Mouse (Mus musculus): ENCODE data around the gene 9330182L06Rik. TPM values are rescaled to one million over a fixed set of nuclear protein-coding genes. Genes with fewer than 3 reads are reported as not detected.

The 9330182L06Rik gene
- polyA plus RNA-seq, 1 experiment from 2014 or later, result 7.2 TPM

GRCm38 (mm10) chr5:9446146-9446545, 180.2 kb downstream of the 9330182L06Rik start:
- Histone ChIP-seq H3K9ac (replicated peaks) (no peak overlapping the region), H3K9me3 (no peaks in the 10 kb centered on the region), H3K4me2 (replicated peaks) (no peak overlapping the region), H3K27ac (replicated peaks) (no peak overlapping the region), H3K4me1 (no peaks in the 10 kb centered on the region), H3K4me3 (no peak overlapping the region), H3K36me3 (no peaks in the 10 kb centered on the region), H3K27me3 (no peaks in the 10 kb centered on the region)
- ATAC-seq (ENCODE audit: low FRiP score, low read depth), result no peak
- 22% methylated on average over 1 of the region's 1 CpGs for WGBS

GRCm38 (mm10) chr5:9448931-9449330, 183.0 kb downstream of the 9330182L06Rik start:
- H3K9me3 ChIP-seq, result no peaks in the 10 kb centered on the region
- no peak overlapping the region for H3K4me2 ChIP-seq (replicated peaks)
- WGBS, result 88% methylated on average over 6 of the region's 6 CpGs
- no peak overlapping the region for H3K27ac ChIP-seq (replicated peaks)
- no peaks in the 10 kb centered on the region for H3K27me3 ChIP-seq
- H3K4me1 ChIP-seq, result no peaks in the 10 kb centered on the region
- no peak for ATAC-seq (ENCODE audit: low FRiP score, low read depth)
- H3K9ac ChIP-seq (replicated peaks), result no peak overlapping the region
- no peaks in the 10 kb centered on the region for H3K36me3 ChIP-seq
- no peak overlapping the region for H3K4me3 ChIP-seq

GRCm38 (mm10) chr5:9449570-9449969, 183.7 kb downstream of the 9330182L06Rik start:
- no peak overlapping the region for H3K9ac ChIP-seq (replicated peaks)
- no peak overlapping the region for H3K27ac ChIP-seq (replicated peaks)
- no peak overlapping the region for H3K4me2 ChIP-seq (replicated peaks)
- H3K27me3 ChIP-seq, result no peaks in the 10 kb centered on the region
- ATAC-seq (ENCODE audit: low FRiP score, low read depth), result no peak
- 51% methylated on average over 5 of the region's 5 CpGs for WGBS
- H3K4me3 ChIP-seq, result no peak overlapping the region
- H3K9me3 ChIP-seq, result no peaks in the 10 kb centered on the region
- no peaks in the 10 kb centered on the region for H3K4me1 ChIP-seq
- H3K36me3 ChIP-seq, result no peaks in the 10 kb centered on the region

GRCm38 (mm10) chr5:9453298-9453697, 187.4 kb downstream of the 9330182L06Rik start:
- no peaks in the 10 kb centered on the region for H3K9me3 ChIP-seq
- ATAC-seq (ENCODE audit: low FRiP score, low read depth), result no peak
- 95% methylated on average over 2 of the region's 2 CpGs for WGBS
- no peaks in the 10 kb centered on the region for H3K27me3 ChIP-seq
- H3K9ac ChIP-seq (replicated peaks), result no peak overlapping the region
- no peaks in the 10 kb centered on the region for H3K4me1 ChIP-seq
- H3K36me3 ChIP-seq, result no peaks in the 10 kb centered on the region
- no peak overlapping the region for H3K27ac ChIP-seq (replicated peaks)
- H3K4me2 ChIP-seq (replicated peaks), result no peak overlapping the region
- H3K4me3 ChIP-seq, result no peak overlapping the region

GRCm38 (mm10) chr5:9477587-9477986, 211.7 kb downstream of the 9330182L06Rik start:
- 87% methylated on average over 3 of the region's 3 CpGs for WGBS
- Histone ChIP-seq H3K4me2 (replicated peaks) (no peak overlapping the region), H3K4me1 (no peaks in the 10 kb centered on the region), H3K36me3 (no peaks in the 10 kb centered on the region), H3K4me3 (no peak overlapping the region), H3K9me3 (no peaks in the 10 kb centered on the region), H3K9ac (replicated peaks) (no peak overlapping the region), H3K27me3 (no peaks in the 10 kb centered on the region), H3K27ac (replicated peaks) (no peak overlapping the region)
- ATAC-seq (ENCODE audit: low FRiP score, low read depth), result no peak

GRCm38 (mm10) chr5:9495456-9495855, 229.5 kb downstream of the 9330182L06Rik start:
- WGBS, result 13% methylated on average over 5 of the region's 5 CpGs
- no peaks in the 10 kb centered on the region for H3K27me3 ChIP-seq
- no peaks in the 10 kb centered on the region for H3K36me3 ChIP-seq
- H3K4me2 ChIP-seq (replicated peaks), result no peak overlapping the region
- H3K4me3 ChIP-seq, result no peak overlapping the region
- no peak overlapping the region for H3K9ac ChIP-seq (replicated peaks)
- no peaks in the 10 kb centered on the region for H3K4me1 ChIP-seq
- H3K9me3 ChIP-seq, result no peaks in the 10 kb centered on the region
- no peak overlapping the region for H3K27ac ChIP-seq (replicated peaks)
- no peak for ATAC-seq (ENCODE audit: low FRiP score, low read depth)

- Histone ChIP-seq H3K27ac (replicated peaks) (no peak overlapping the region), H3K36me3 (no peaks in the 10 kb centered on the region), H3K4me2 (replicated peaks) (no peak overlapping the region), H3K9me3 (no peaks in the 10 kb centered on the region), H3K27me3 (no peaks in the 10 kb centered on the region), H3K4me3 (no peak overlapping the region), H3K4me1 (no peaks in the 10 kb centered on the region), H3K9ac (replicated peaks) (no peak overlapping the region)
- no peak for ATAC-seq (ENCODE audit: low FRiP score, low read depth)
- 55% methylated on average over 4 of the region's 4 CpGs for WGBS
Observed at GRCm38 (mm10) chr5:9497235-9497634, 231.3 kb downstream of the 9330182L06Rik start.

- no peak for ATAC-seq (ENCODE audit: low FRiP score, low read depth)
- no peak overlapping the region for H3K9ac ChIP-seq (replicated peaks)
- no peaks in the 10 kb centered on the region for H3K27me3 ChIP-seq
- 91% methylated on average over 1 of the region's 1 CpGs for WGBS
- H3K27ac ChIP-seq (replicated peaks), result no peak overlapping the region
- H3K9me3 ChIP-seq, result no peaks in the 10 kb centered on the region
- H3K36me3 ChIP-seq, result no peaks in the 10 kb centered on the region
- H3K4me3 ChIP-seq, result no peak overlapping the region
- no peaks in the 10 kb centered on the region for H3K4me1 ChIP-seq
- H3K4me2 ChIP-seq (replicated peaks), result no peak overlapping the region
Observed at GRCm38 (mm10) chr5:9511027-9511426, 245.1 kb downstream of the 9330182L06Rik start.

GRCm38 (mm10) chr5:9525507-9525906, 259.6 kb downstream of the 9330182L06Rik start:
- H3K4me2 ChIP-seq (replicated peaks), result no peak overlapping the region
- no peak overlapping the region for H3K9ac ChIP-seq (replicated peaks)
- no peaks in the 10 kb centered on the region for H3K36me3 ChIP-seq
- no peaks in the 10 kb centered on the region for H3K4me1 ChIP-seq
- H3K4me3 ChIP-seq, result no peak overlapping the region
- no peak for ATAC-seq (ENCODE audit: low FRiP score, low read depth)
- H3K27me3 ChIP-seq, result no peaks in the 10 kb centered on the region
- H3K27ac ChIP-seq (replicated peaks), result no peak overlapping the region
- no peaks in the 10 kb centered on the region for H3K9me3 ChIP-seq
- WGBS, result 87% methylated on average over 4 of the region's 4 CpGs

MicroRNA genes within 50 kb of the gene (microRNA counts, 519-probe panel; counts per million panel counts)
- microRNA mmu-miR-879, result not detected

Small RNA genes within 50 kb of the gene (microRNA-seq; reads per million reads assigned to microRNA genes)
- gene Mir879, result 7.0 reads per million, percentile 23 among the genes with 10 or more reads in this experiment

Other genes starting within 250 kb of the 9330182L06Rik start
- gene Tmem243, start 165.4 kb upstream of the 9330182L06Rik start, polyA plus RNA-seq (2016; fragmentation: Nextera tagmentation; extraction: Ambion mirVana), result 24.5 and 26.3 TPM in 2 replicates
- gene Dmtf1, start 104.3 kb upstream of the 9330182L06Rik start, polyA plus RNA-seq (2016; fragmentation: Nextera tagmentation; extraction: Ambion mirVana), result 74.2 and 75.9 TPM in 2 replicates

All from midbrain, embryonic 12.5 days (tissue).